Mouse (Mus musculus) G1E (cell line): ENCODE measurements around the gene Spats2l. TPM values are rescaled to one million over a fixed set of nuclear protein-coding genes. Genes with fewer than 3 reads are reported as not detected.

Experiments used
- ATAC-seq: 2 replicates; pipeline ENCODE4 v1.8.0; 2016; ENCODE audit warnings: mild to moderate bottlenecking; ENCODE audit not compliant: insufficient number of reproducible peaks, poor library complexity, low FRiP score, severe bottlenecking; ENCODE audit errors: extremely low read depth
- DNase-seq: peaks from one replicate; pipeline ENCODE4 v3.0.0; 2012; ENCODE audit warnings: low spot score
- H3K27me3 ChIP-seq: 2 replicates; pipeline ENCODE4 v1.6.1; 2012; ENCODE audit warnings: mild to moderate bottlenecking, low read length, inconsistent platforms; ENCODE audit not compliant: insufficient read depth
- H3K36me3 ChIP-seq: replicated peaks from 2 replicates; pipeline ENCODE3; 2012; ENCODE audit warnings: mild to moderate bottlenecking, inconsistent platforms
- H3K4me1 ChIP-seq: 2 replicates; pipeline ENCODE4 v1.6.1; 2012; ENCODE audit warnings: low read depth, low read length, inconsistent platforms, mixed read lengths; ENCODE audit not compliant: insufficient read depth
- H3K4me3 ChIP-seq: 2 replicates; pipeline ENCODE4 v1.5.1; 2012; ENCODE audit warnings: low read depth, mild to moderate bottlenecking, inconsistent platforms, low read length, moderate library complexity, mixed read lengths
- H3K9me3 ChIP-seq: replicated peaks from 2 replicates; pipeline ENCODE4 v1.6.1; 2012; ENCODE audit warnings: inconsistent platforms
- CTCF ChIP-seq: IDR thresholded peaks from 2 replicates; pipeline ENCODE4 v1.5.1; 2012; ENCODE audit warnings: low read depth, low read length, inconsistent platforms, mixed read lengths
- GATA1 ChIP-seq: IDR thresholded peaks from 2 replicates; pipeline ENCODE4 v1.6.1; 2012; ENCODE audit warnings: borderline replicate concordance, low read length, inconsistent platforms, mixed read lengths
- GATA2 ChIP-seq: IDR thresholded peaks from 2 replicates; pipeline ENCODE4 v1.6.1; 2012; ENCODE audit warnings: low read depth, low read length, inconsistent platforms, borderline replicate concordance
- POLR2AphosphoS5 ChIP-seq: IDR thresholded peaks from 2 replicates; pipeline ENCODE4 v1.6.1; 2012; ENCODE audit warnings: low read depth, low read length, inconsistent platforms; ENCODE audit not compliant: insufficient replicate concordance
- TAL1 ChIP-seq: conservative IDR thresholded peaks from 2 replicates; pipeline ENCODE4 v1.6.1; 2012; ENCODE audit warnings: low read depth, low read length, inconsistent platforms, mixed read lengths
- polyA plus RNA-seq: library from polyadenylated mRNA; stranded (reverse); fragments of >175 nt; gene quantifications from 2 replicates; pipeline ENCODE4 v1.2.3, GENCODE M21; 2012
- total RNA-seq, 2 experiments: library from RNA; stranded (forward) in 1 of 2; stranded (reverse) in 1 of 2; fragments of 200-1000 nt in 1 of 2; fragments of >200 nt in 1 of 2; fragmentation: Nextera tagmentation in 1 of 2; gene quantifications; 2 replicates each; pipeline ENCODE4 v1.2.3; 2014 to 2017

Spats2l gene
- total and polyA plus RNA-seq, 3 experiments: 0.33 TPM; not detected in 2

DNA sequence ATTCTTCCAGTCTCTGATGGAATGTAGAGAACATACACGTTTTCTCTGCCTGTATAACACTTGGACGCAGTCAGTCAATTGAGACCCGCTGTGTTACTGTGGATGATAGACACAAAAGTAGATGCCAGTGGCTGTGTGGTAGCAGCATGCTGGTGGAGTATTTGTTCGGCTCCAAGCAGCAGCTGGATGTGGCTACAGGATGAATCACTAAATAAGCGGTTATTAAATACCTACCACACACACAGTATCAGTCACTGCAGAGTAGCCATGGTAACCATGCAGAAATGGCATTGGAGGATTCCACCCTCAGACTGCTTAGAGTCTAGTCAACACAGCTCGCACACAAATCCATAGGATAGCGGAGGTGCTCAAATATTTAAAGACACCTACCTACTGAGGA is 100.0 kb downstream of the Spats2l start:
- Histone ChIP-seq H3K27me3 (peaks cover 7% of the 10 kb centered on the region), H3K36me3 (no peaks in the 10 kb centered on the region), H3K9me3 (no peaks in the 10 kb centered on the region), H3K4me1 (no peaks in the 10 kb centered on the region), H3K4me3 (no peak overlapping the region)
- ATAC-seq (no peak), DNase-seq (no peak)
- TF ChIP-seq CTCF (no peak), GATA2 (no peak), POLR2AphosphoS5 (no peak)

DNA sequence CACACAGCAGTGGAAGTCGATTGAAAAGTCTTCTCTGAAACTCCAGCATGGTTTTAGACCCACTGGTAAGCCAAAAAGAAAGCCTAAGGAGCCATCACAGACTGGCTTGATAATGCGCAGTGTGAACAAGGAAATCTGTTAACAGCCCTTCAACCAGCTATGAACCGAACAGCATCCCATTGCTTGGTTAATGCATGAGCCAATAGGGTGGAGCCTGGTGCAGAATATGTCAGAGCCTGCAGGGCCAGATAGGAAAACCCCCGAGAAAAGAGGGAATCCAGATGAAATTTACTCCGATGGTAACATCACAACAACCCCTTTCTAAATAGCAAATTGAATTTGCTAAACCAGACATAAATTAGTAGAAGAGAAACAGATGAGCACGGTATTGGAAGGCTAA is 101.1 kb downstream of the Spats2l start:
- no peaks in the 10 kb centered on the region for H3K9me3 ChIP-seq
- DNase-seq (no peak), ATAC-seq (no peak)
- H3K36me3 ChIP-seq: no peaks in the 10 kb centered on the region
- H3K27me3 ChIP-seq: peaks cover 7% of the 10 kb centered on the region
- H3K4me1 ChIP-seq: no peaks in the 10 kb centered on the region
- TF ChIP-seq CTCF: no peak
- TF ChIP-seq TAL1: no peak
- no peak for TF ChIP-seq GATA1
- no peak for TF ChIP-seq POLR2AphosphoS5
- TF ChIP-seq GATA2: no peak
- H3K4me3 ChIP-seq: no peak overlapping the region

DNA sequence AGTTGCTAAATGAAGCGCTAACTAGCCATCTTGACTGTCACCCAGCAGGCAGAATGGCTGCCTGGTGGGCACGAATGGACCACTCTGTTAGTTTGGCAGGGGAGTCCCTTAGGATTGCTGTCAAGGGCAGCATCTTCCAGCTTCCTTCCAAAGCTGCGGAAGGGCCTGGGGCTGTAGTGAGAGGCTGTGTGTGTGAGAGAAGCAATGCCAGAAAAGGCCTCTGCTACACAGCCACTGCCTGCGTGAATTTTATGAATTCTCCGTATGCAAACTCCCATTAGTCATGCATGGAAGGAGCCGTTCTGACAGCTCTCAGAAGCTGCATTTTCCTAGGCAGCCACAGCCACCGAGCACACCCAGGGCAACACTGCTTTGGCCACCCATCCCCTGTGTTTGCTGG is 101.5 kb downstream of the Spats2l start:
- peaks cover 3% of the 10 kb centered on the region for H3K27me3 ChIP-seq
- H3K4me1 ChIP-seq: no peaks in the 10 kb centered on the region
- no peak overlapping the region for H3K4me3 ChIP-seq
- no peaks in the 10 kb centered on the region for H3K36me3 ChIP-seq
- TF ChIP-seq GATA2: no peak
- no peak for TF ChIP-seq GATA1
- TF ChIP-seq POLR2AphosphoS5: no peak
- no peak for TF ChIP-seq TAL1
- TF ChIP-seq CTCF: no peak
- DNase-seq (no peak), ATAC-seq (no peak)
- no peaks in the 10 kb centered on the region for H3K9me3 ChIP-seq

DNA sequence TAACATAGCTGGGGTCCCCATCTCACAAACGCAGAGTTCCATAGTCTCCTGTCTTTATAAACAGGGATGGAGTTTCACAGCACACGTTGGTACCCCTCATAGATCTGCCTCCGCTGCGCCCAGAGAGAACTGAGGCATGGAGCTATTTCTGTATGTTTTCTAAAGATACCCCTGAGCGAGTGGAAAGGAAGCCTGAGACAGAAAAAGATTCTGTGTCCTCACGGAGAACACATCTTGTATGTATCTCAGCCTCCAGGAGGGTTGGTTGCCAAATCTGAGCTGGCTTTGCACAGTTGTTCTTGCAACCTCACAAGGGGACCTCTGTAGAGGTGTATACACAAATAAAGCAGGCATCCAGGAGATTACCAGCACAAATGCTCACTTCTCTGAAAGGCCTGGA is 105.0 kb downstream of the Spats2l start:
- Histone ChIP-seq H3K4me3 (no peak overlapping the region), H3K4me1 (no peaks in the 10 kb centered on the region), H3K36me3 (no peaks in the 10 kb centered on the region), H3K27me3 (peaks cover 4% of the 10 kb centered on the region; the same call in 1 of the 2 replicates), H3K9me3 (no peaks in the 10 kb centered on the region)
- ATAC-seq (no peak), DNase-seq (no peak)
- TF ChIP-seq GATA2: no peak
- no peak for TF ChIP-seq POLR2AphosphoS5
- TF ChIP-seq TAL1: no peak
- TF ChIP-seq GATA1: no peak

DNA sequence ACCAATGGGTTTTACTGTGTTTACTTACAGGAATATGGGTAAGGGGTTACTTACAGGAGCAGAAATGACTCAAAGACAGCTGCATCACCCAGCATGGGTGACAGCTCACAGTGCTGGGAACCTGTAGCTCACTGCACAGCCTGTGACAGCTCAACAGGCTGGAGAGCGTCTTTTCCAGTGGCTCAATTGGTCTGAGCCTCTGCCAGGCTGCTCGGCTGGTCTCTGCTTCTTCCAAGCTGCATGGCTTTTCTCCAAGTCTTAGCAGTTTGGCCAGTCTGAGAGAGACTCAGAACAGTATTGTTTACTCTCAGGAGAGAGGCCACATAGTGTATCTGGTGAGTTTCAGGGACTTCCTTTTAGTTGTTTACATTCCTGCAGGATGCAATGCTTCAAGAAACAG is 110.9 kb downstream of the Spats2l start:
- Histone ChIP-seq H3K9me3 (no peaks in the 10 kb centered on the region), H3K4me3 (no peak overlapping the region), H3K27me3 (peaks cover 4% of the 10 kb centered on the region; the same call in 1 of the 2 replicates), H3K4me1 (no peaks in the 10 kb centered on the region), H3K36me3 (no peaks in the 10 kb centered on the region)
- DNase-seq (no peak), ATAC-seq (no peak)
- TF ChIP-seq GATA2: no peak
- TF ChIP-seq POLR2AphosphoS5: no peak
- no peak for TF ChIP-seq TAL1
- TF ChIP-seq GATA1: no peak

DNA sequence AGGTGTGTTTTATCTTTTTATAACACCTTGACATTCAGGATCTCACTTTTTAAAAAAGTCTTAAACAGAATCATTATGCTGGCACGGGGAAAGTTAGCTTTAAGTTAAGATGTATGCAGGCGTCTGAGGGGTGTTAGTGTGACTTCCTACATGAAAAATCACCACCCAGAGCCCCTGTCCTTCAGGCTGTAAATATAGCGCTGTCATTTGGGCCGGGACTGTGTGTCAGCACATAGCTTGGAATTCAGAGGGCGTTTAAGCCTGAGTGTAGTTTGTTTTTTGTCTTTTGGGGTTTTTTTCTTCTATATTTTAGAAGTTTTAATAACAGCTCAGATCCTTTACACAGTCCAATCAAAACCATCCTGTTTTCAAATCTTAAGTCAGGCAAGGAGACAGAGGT is 115.8 kb downstream of the Spats2l start:
- H3K4me3 ChIP-seq: no peak overlapping the region

More for the DNA sequence above, 115.8 kb downstream of the Spats2l start:
- Histone ChIP-seq H3K36me3 (no peaks in the 10 kb centered on the region), H3K27me3 (peaks cover 2% of the 10 kb centered on the region; the same call in 1 of the 2 replicates), H3K9me3 (no peaks in the 10 kb centered on the region), H3K4me1 (no peaks in the 10 kb centered on the region)
- TF ChIP-seq CTCF (no peak), POLR2AphosphoS5 (no peak), GATA1 (no peak), GATA2 (no peak), TAL1 (no peak)
- no peak for DNase-seq
- no peak for ATAC-seq
